Mouse (Mus musculus): ENCODE results near the gene Sphk2.
A peak's percentile ranks its signal among the peaks of the same experiment; 100 is the strongest.

The Sphk2 gene

GRCm38 (mm10) chr7:45723781-45724180 is 6.0 kb upstream of the Sphk2 start:
- DNase-seq (ENCODE audit: low read depth, low spot score) = no peak

- no peak for DNase-seq (ENCODE audit: low read depth, low spot score)
Measured at GRCm38 (mm10) chr7:45723301-45723700, 5.5 kb upstream of the Sphk2 start.

DNA sequence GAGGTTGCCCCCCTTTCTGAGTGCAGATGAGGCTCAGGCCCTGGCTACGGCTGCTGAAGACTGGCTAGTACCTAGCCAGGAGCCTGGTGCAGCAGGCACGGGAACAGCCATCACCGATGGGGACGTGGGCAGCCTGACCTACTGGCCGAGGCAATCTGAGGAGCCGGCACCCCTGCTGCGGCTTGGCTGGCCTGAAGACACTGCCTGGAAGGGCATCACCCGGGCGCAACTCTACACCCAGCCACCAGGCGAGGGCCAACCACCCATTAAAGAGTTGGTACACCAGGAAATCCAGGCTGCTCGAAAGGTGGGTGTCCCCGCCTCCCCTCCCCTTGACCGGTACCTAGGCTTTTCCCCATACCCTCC is 4.5 kb upstream of the Sphk2 start:
- DNase-seq (ENCODE audit: low read depth, low spot score) = no peak

- no peak for DNase-seq (ENCODE audit: low read depth, low spot score)
Measured at GRCm38 (mm10) chr7:45721642-45722347, 4.0 kb upstream of the Sphk2 start.

GRCm38 (mm10) chr7:45721234-45721571 is 3.4 kb upstream of the Sphk2 start:
- DNase-seq (ENCODE audit: low read depth, low spot score) = no peak

GRCm38 (mm10) chr7:45720413-45721233 is 2.8 kb upstream of the Sphk2 start, which contains the start of gene Fam83e:
TSS of gene Fam83e (plus strand) at chr7:45721212.
- no peak for DNase-seq (ENCODE audit: low read depth, low spot score)

DNA sequence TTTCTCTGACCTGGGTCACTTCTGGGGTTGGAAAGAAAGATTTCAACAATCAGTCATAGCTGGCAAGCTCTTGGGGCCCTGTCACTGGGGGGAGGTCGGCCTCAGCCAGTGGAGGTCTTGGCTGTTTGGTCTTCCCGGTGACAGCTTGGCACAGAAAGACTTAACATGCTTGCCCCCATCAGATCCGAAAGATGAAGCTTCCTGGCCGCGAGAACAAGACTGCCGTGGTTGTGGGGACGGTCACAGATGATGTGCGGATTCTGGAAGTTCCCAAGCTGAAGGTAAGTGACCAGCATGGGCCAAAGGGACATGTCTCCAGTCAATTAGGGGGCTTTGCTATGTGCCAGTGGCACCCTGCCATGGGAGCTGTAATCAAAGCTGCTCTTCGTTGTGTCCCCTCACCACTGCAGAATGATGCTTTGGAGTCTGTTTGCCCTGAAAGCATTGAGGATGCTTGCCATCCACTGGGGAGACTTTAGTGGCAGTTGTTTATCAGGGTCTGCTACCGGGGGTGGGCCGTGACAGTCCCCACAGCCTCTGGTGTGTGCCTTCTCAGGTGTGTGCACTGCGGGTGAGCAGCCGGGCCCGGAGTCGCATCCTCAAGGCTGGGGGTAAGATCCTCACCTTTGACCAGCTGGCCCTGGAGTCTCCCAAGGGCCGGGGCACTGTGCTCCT is 2.1 kb upstream of the Sphk2 start:
- no peak for DNase-seq (ENCODE audit: low read depth, low spot score)

DNA sequence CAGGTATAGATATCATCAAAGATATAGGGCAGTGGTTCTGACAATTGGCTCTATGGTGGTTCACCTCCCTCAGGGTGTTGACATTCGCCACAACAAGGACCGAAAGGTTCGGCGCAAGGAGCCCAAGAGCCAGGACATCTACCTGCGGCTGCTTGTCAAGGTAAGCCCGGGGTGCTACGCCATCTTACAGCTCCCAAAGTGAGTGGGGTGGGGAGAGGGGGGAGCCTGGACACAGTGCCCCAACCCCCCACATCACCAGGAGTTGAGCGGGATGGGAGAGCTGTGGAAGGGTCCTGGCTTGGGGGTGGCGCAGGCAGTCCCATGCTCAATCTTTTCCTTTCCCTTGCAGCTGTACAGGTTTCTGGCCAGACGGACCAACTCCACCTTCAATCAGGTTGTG is 1.4 kb upstream of the Sphk2 start:
- DNase-seq (ENCODE audit: low read depth, low spot score) = no peak

GRCm38 (mm10) chr7:45718331-45718730 is 529 bp upstream of the Sphk2 start:
- DNase-seq (ENCODE audit: low read depth, low spot score) = no peak

DNA sequence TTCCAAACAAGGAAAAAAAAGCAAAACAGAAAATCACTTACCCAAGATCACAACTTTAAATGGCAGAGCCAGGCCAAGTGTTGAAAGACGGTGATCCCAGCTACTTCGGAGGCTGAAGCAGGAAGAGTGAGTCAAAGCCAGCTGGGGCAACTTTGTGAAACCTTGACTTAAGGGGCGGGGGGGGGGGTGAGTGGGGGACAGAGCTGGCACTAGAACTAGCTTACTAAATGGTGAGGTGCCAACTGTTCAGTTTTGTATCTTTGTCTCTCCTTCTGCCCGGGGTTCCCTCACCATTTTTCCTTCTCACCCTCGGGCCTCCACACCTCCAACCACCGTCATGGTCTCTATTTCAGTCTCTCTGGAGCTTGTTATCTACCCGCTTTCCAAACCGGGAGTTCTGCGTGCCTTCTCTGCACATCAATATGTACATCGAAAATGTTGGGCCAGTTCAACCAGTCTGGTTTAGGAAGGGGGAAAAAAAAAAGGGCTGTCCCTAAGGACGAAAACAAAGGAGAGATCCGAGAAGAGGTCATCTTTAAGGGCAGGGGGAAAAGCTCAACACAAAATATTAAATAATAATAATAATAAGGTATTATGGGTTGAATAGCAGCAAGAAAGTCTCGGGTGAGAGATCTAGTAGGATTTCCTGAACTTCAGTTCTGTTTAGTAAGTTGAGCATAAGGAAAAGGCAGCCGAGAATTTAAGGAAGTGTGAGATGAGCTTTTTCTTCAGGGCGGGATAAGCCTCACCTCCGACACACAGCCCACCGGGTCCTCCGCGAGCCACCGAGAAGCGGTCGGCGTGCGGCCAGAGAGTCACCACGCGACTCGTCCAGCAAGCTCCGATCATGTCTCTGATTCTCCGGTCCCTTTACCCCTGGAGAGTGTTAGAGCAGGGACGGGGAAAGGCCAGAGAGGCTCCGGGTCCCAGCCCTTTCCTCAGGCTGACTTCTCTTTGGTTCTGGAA is 567 bp downstream of the Sphk2 start:
- DNase-seq (ENCODE audit: low read depth, low spot score) = no peak

DNA sequence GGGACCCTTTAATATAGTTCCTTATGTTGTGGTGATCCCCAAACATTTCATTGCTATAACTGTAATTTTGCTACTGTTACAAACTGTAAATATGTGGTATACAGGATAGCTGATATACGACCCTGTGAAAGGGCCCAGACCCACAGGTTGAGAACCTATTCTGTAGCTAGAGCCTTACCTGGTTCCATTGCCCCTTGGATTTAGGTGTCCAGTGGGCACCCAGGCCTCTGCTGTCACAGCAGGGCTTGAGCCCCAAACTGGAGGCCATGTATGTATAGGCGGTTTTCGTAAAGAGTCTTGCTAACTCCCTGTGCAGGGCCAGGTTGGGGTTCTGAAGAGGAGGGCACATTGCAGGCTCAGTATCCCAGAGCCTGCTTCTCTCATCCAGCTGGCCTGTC is 1.3 kb downstream of the Sphk2 start:
- DNase-seq (ENCODE audit: low read depth, low spot score) = no peak

DNA sequence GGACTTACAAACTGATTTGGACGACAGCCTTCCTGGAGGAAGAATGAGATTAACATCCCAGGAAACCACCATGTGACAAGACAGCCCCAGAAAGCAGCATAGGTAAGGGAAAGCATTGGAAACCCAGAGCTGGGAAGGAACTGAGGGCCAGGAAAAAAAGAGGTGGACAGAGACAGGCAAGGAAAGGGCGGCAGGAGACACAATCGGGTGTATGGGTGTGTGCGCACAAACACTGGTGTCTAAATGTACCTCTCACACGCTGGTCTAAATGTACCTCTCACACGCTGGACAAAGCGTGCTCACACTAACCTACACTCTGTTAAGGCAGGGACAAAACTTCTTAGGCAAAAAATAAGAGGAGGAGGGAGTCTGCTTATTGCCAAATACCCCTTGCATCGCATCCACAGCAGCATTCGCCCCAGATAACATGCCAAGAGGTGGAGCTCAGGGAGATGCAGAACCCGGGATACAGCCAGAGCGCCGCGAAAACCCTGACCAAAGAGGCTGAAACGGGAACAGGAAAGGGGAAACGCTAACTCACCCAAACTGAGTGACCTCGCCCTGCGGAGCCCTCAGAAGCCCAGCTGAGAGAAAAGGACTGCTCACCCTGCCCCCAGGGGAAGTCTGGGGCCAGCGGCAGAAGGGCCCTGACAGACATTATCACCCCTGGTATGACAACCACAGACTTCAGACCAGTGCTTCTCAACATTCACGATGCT is 1.9 kb downstream of the Sphk2 start:
- DNase-seq (ENCODE audit: low read depth, low spot score) = no peak

- peak; percentile 85 for DNase-seq (ENCODE audit: low read depth, low spot score)
Measured at GRCm38 (mm10) chr7:45715090-45715708, 2.6 kb downstream of the Sphk2 start, which contains the start of gene Rpl18. TSS of gene Rpl18 (plus strand) at chr7:45715457.

- DNase-seq (ENCODE audit: low read depth, low spot score) = peak; percentile 61
Measured at GRCm38 (mm10) chr7:45714630-45715089, 3.1 kb downstream of the Sphk2 start.

DNA sequence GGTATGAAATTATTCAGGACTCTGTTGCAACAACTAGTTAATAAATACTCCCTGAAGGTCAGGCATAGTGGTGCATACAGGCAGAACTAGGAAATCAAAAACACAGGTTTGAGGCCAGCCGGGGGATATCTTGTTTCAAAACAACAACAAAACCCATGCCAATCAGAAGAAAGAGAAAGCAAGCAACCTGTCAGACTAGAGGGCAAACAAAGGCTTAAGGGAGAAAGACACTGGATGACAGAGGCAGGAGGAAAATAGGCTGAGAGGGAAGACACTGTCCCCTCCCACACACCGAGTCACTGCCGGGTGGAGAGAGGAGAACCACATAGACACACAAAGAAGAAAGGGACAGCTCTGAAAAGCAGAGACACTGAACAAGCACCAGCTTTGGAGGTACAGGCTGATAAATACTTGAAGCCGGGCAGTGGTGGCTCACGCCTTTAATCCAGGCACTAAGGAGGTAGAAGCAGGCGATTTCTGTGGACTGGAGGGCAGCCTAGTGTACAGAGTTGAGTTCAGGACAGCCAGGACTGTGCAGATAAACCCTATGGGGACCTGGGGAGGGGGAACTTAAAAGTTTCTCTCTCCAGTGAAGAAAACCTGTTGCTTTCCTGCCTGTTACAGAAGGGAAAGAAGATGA is 3.8 kb downstream of the Sphk2 start:
- DNase-seq (ENCODE audit: low read depth, low spot score) = no peak

GRCm38 (mm10) chr7:45713396-45713795 is 4.4 kb downstream of the Sphk2 start:
- DNase-seq (ENCODE audit: low read depth, low spot score) = no peak

DNA sequence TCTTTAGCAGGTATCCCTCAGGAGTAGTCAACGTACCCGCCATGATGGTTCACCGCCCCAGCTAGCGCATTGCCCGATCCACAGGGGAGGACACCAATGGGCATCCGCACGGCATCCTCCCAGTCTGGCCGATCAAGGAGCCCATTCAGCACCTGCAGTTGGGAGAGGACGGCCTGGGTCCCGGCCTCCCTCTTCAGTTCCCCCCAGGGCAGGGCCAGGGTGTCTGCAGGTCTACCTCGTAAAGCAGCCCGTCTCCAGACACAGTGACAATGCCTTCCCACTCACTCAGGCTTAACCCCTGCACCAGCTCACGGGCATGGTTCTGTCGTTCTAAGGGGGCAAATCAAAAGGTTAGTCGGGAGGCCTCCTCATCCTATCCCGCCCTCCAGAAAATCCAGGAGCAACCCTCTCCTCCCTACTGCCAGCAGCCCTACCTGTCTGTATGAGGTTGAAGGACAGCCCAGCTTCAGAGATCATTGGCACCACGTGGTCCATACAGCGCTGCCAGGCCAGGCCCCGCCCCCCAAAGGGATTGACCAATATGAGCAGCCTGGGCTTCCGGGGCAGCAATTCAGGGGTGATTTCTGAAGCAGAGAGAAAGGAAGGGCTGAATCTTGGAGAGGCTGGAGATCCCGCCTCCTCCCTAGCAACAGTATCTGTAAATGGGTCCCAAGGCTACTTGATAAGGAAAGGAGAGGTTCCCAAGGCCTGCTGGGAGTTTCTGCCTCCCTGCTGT is 5.6 kb downstream of the Sphk2 start:
- no peak for DNase-seq (ENCODE audit: low read depth, low spot score)

GRCm38 (mm10) chr7:45711316-45712021 is 6.3 kb downstream of the Sphk2 start:
- DNase-seq (ENCODE audit: low read depth, low spot score) = no peak

Measured in c-Kit-negative CD71-positive TER-119-positive erythroid progenitor cells, embryonic 14.5 days (primary cell).